Mouse (Mus musculus) c-Kit-positive CD71-negative TER-119-negative erythroid progenitor cells, embryonic 14.5 days (primary cell): ENCODE results near the gene Tdgf1.

ENCODE experiments used
- DNase-seq: peaks from one replicate; pipeline ENCODE4 v3.0.0-alpha.2; 2013; ENCODE audit warnings: low read depth

Gene Tdgf1

GRCm38 (mm10) chr9:110945926-110946325 lies at the start of gene Tdgf1:
Gene Tdgf1 (minus strand): TSS chr9:110946158.
- DNase-seq, result no peak

GRCm38 (mm10) chr9:110994716-110995172 lies 48.8 kb upstream of the Tdgf1 start:
- DNase-seq, result peak; percentile 56

DNA sequence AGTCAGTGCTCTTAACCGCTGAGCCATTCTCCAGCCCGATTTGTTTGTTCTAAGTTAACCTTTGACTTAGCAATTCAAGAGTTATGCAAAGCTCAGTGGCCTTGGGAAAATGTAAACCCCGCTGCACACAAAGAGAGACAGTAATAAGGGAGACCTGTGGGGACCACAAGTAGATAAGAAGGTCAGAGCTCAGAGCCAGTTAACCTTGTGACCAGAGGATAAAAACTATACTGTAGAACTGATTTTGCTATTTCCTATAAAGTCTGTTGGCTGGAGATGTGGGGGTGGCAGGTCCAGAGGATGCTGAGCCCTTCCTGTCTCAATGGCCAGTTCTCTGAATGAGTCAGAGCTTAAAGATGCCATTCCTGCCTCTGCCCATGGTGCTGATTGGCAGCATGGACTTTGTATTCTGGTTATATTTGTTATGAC lies 47.3 kb upstream of the Tdgf1 start:
- DNase-seq, result no peak

- DNase-seq, result no peak
Observed at GRCm38 (mm10) chr9:110990204-110990603, 44.2 kb upstream of the Tdgf1 start, which contains the start of gene Rtp3. Gene Rtp3 (minus strand): TSS chr9:110990583.

DNA sequence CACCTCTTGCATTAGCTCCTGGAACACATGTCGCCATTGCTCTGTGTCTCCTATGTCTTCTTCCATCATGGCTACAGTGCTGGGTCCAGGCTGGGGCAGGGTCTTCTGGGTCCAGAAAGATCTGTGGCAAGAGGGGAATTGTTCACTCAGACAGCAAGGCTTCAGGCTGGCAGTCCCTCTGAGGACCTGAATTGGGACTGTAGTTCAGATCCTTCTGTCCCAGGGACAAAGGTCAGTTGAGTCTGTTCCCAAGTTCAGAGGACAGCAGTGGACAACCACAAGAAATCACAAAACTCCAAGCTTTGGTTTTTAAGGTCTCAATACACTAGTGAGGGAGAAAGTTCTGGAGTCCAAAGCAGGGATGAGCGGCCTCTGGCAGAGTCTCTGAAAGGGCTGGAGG lies 43.6 kb upstream of the Tdgf1 start:
- DNase-seq, result no peak

- DNase-seq, result no peak
Observed at GRCm38 (mm10) chr9:110989141-110989540, 43.2 kb upstream of the Tdgf1 start.

DNA sequence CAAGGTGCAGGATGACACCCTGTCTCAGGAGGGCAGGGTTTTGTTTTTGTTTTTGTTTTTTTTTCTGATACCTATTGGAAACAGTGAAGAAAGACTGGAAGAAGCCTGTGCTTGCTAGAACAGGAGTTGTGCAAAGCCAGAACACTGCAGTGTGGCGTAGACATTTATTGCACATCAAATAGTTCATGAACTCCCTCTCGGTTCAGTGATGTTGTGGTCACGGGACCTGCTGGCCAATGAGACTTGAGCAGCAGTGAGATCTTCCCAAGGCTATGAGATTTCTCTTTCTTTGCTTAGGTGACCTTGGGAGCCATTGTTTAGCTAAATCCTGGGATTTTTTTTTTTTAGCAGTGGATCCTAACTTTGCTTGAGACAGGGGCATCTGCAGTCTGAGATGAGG lies 42.1 kb upstream of the Tdgf1 start:
- no peak for DNase-seq

DNA sequence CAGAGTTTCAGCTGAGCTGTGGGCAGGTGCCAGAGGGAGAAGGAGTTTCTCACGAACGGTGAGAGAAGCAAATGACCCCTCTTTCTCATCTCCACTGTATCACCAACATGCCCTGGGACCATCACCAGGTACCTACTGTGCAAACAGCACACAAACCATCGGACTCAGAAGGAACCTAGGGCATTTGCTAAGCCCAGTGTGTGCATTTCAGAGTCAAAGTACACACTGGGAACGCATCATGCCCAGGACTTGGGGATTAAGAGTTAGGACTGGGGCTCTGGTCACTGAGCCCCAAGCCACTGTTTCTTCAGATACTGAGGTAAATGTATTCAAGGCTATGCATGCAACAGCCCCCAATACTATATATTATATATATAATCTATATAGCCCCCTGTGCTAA lies 41.4 kb upstream of the Tdgf1 start:
- no peak for DNase-seq

DNA sequence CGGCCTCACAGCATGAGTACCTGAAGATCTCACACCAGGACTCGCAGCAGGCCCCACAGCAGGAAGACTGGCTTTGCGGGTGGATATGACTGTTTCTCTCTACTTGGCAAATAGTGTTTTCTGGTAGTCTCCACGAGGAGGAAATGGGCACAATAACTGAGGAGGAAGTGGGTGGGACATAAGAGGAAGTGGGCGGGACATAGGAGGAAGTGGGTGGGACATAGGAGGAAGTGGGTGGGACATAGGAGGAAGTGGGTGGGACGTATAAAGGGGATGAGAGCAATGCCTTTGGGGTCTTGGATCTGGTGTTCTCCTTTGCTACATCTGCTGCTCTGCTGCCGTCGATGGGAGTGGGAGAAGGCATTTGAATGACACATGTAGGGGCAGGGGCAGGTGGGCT lies 40.0 kb upstream of the Tdgf1 start:
- no peak for DNase-seq

DNA sequence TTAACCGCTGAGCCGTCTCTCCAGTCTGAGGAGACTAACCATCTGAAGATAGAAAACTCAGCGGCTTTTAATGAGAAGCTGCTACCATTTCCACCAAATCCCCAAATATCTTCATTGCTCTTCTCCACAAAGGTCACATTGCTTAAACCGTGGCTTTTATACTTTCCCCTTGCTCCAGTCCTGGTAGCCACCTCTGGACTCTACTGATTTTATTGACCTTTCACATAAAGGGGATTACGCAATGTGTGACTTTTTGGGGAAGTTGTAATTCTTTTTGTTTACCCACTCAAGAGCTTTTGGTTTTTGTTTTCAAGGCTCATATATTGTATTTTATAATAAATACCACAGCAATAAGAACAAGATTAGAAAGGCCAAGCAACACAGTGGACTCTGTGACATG lies 39.6 kb upstream of the Tdgf1 start:
- no peak for DNase-seq

DNA sequence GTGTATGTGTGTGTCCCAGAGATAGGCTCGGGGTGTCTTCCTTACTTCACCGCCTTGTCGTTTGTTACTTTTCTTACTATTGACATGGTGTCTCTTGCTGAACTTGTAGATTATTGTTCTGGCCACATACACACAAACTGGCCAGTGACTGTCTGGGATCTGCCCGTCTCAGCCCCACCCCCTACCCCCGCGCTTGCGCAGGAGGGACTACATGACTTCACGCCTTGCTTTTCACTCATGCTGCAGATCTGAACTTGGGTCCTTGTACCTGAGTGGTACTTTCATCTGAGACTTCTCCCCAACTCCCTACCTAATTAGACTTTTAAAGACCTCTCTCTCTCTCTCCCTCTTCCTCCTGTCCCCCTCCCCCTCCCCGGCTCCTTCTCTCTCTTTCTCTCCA lies 38.1 kb upstream of the Tdgf1 start:
- no peak for DNase-seq

DNA sequence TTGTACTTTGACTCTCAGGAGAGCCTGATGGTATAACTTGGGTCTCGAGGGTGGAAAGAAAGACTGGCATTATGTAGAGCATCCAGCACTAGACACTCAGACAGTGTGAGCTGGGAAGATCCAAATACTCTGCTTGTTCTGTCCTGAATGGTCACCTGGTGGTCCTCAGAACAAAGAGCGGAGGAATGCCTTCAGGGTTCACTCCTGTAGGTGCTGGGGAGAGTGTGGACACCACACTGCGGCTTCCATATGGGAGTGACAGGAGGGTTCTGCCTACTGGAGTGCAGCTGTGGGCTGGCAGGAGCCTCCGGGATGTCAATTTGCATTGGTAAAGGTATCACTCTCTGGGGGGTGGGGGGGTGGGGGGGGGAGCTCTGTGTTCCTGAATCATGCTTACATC lies 36.4 kb upstream of the Tdgf1 start:
- DNase-seq, result no peak

DNA sequence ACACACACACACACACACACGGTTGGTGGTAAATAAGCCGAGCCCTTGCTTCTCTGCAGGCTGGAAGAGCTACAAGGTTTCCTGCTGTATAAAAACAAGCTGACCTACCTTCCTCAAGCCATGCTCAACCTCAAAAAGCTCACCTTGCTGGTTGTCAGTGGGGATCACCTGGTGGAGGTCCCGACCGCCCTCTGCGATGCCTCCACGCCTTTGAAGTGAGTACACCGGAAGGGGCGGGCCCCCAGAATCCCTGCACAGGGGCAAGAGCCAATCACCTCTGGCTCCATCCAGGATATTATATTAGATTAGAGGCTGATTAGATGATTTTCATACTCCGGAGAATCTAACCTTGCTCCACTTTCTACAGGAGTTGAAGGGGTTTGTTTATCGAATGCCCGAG lies 33.5 kb upstream of the Tdgf1 start:
- no peak for DNase-seq

- no peak for DNase-seq
Observed at GRCm38 (mm10) chr9:110965910-110966231, 19.9 kb upstream of the Tdgf1 start.

GRCm38 (mm10) chr9:110965062-110965909 lies 19.3 kb upstream of the Tdgf1 start:
- DNase-seq, result no peak

- DNase-seq, result no peak
Observed at GRCm38 (mm10) chr9:110963566-110964115, 17.7 kb upstream of the Tdgf1 start.

DNA sequence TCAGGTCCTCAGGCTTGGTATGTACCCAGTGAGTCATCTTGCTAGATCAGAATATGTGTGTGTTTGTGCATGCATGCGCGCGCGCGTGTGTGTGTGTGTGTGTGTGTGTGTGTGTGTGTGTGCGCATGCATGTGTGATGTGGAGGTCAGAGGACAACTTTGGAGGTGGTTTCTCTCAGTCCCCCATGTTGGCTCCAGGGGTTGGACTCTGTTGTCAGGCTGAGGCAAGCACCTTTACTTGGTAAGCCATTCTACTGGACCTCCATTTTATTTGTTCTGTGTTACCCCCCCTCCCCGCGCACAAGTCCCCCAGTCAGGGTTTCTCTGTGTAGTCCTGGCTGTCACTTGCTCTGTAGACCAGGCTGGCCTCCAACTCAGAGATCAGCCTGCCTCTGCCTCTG lies 15.4 kb upstream of the Tdgf1 start:
- DNase-seq, result no peak

DNA sequence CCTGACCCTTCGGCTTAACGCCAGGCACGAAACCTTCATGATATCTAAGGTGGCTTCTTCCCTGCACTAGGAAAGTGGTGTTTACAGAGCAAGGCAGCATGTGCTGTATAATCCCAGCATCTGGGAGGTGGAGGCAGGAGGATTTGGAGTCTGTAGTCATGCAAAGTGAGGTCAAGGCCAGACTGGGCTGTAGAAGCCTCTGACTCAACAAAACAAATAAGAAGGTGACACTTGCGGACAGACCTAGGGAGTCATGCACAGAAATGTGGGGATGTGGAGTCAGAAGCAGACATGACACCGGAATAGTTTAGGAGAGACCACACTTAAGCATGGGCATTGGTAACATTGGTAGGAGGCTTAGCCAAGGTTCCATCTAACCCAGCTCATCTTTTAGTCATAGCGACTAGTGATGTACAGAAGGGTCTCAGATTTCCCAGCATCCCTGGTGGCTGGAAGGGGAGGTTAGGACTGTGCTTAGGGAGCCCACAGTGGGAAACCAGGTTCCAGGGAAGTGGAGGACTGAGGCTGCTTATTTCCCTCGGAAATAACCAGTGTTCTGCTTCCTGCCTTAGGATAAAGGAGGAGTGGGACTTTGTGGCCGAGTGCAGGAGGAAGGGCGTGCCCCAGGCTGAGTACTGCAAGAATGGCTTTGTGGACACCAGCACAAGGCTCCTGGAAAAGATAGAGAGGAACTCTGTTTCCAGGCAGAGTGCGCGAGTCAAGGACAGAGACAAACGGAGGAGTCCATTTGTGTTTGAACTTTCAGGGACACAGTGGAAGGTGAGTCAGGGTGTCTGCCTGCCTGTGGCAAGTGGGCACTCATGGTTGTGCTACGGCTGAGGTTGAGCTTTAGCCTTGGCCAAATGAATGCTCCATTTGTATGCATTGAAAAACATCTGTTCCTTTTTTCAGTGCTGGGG lies 14.5 kb upstream of the Tdgf1 start:
- DNase-seq, result no peak

- no peak for DNase-seq
Observed at GRCm38 (mm10) chr9:110959669-110960068, 13.7 kb upstream of the Tdgf1 start.

GRCm38 (mm10) chr9:110955962-110956361 lies 10.0 kb upstream of the Tdgf1 start:
- DNase-seq, result no peak

GRCm38 (mm10) chr9:110954681-110955445 lies 8.9 kb upstream of the Tdgf1 start:
- DNase-seq, result no peak
